Mouse (Mus musculus) intestine, postnatal 0 days (tissue): Measurements from ENCODE around the gene Ccna2. TPM values are rescaled to one million over a fixed set of nuclear protein-coding genes. Genes with fewer than 3 reads are reported as not detected.
"Not testable (repeated sequence)": the region's sequence is repeated elsewhere in the genome, so short reads cannot be mapped to it uniquely, and the experiment has no call there.

Experiments
- ATAC-seq: fragments of 200-750 bp; cut with Nextera tagmentation; 2 replicates; pipeline ENCODE4 v1.8.0; 2017; ENCODE audit warnings: mild to moderate bottlenecking, moderate TSS enrichment, moderate library complexity
- H3K27ac ChIP-seq: fragments of 300-500 bp; sonication (generic); 2 replicates; pipeline ENCODE4 v1.5.1; 2014; ENCODE audit warnings: mild to moderate bottlenecking, low read depth, low read length, moderate library complexity
- H3K27me3 ChIP-seq: fragments of 300-500 bp; sonication (generic); replicated peaks from 2 replicates; pipeline ENCODE4 v1.6.1; 2014; ENCODE audit warnings: low read length, mixed read lengths; ENCODE audit not compliant: control insufficient read depth, insufficient read depth
- H3K36me3 ChIP-seq: fragments of 300-500 bp; sonication (generic); 2 replicates; pipeline ENCODE4 v1.6.1; 2014; ENCODE audit warnings: mild to moderate bottlenecking, moderate library complexity; ENCODE audit not compliant: control insufficient read depth, insufficient read depth
- H3K4me1 ChIP-seq: fragments of 300-500 bp; sonication (generic); replicated peaks from 2 replicates; pipeline ENCODE4 v1.6.1; 2014; ENCODE audit warnings: antibody characterized with exemption, low read length, mixed read lengths; ENCODE audit not compliant: control insufficient read depth, insufficient read depth
- H3K4me2 ChIP-seq: fragments of 300-500 bp; sonication (generic); replicated peaks from 2 replicates; pipeline ENCODE4 v1.6.1; 2014; ENCODE audit warnings: low read depth, mild to moderate bottlenecking, moderate library complexity
- H3K4me3 ChIP-seq: fragments of 300-500 bp; sonication (generic); 2 replicates; pipeline ENCODE4 v1.5.1; 2014; ENCODE audit warnings: low read depth, low read length
- H3K9ac ChIP-seq: fragments of 300-500 bp; sonication (generic); 2 replicates; pipeline ENCODE4 v1.6.1; 2014; ENCODE audit warnings: mild to moderate bottlenecking, low read depth, low read length
- H3K9me3 ChIP-seq: fragments of 300-500 bp; sonication (generic); 2 replicates; pipeline ENCODE4 v1.6.1; 2016; ENCODE audit warnings: mixed run types; ENCODE audit not compliant: control insufficient read depth
- CTCF ChIP-seq: sonication (generic); IDR thresholded peaks from 2 replicates; pipeline ENCODE4 v1.5.1; 2016; ENCODE audit warnings: low read depth, mild to moderate bottlenecking, control low read depth, antibody characterized with exemption, moderate library complexity
- WGBS: fragments of 180-500 bp; shearing (Covaris S2); extraction: QIAGEN DNeasy Blood & Tissue Kit; methylation state at CpG from one replicate; pipeline ENCODE4 v1.1.7; 2014; 5-methylcytosine and 5-hydroxymethylcytosine counted together
- polyA plus RNA-seq: library from polyadenylated mRNA; unstranded; fragments of >200 nt; fragmentation: Nextera tagmentation; extraction: Ambion mirVana; gene quantifications from 2 replicates; pipeline ENCODE4 v1.2.1, GENCODE M21; 2015

Ccna2 gene
- polyA plus RNA-seq, 1 experiment from 2014 or later, result 43.3 TPM

- peak; percentile 41 for TF ChIP-seq CTCF
- 88% methylated on average over 8 of the region's 9 CpGs for WGBS
- not testable (repeated sequence) for H3K36me3 ChIP-seq, H3K4me2 ChIP-seq, H3K9ac ChIP-seq, H3K4me3 ChIP-seq, ATAC-seq, H3K27me3 ChIP-seq, H3K4me1 ChIP-seq, H3K27ac ChIP-seq, H3K9me3 ChIP-seq
Measured at GRCm38 (mm10) chr3:36599773-36600172, 27.8 kb upstream of the Ccna2 start.

GRCm38 (mm10) chr3:36598811-36599210 lies 26.9 kb upstream of the Ccna2 start:
- TF ChIP-seq CTCF, result no peak
- H3K4me3 ChIP-seq, result no peak overlapping the region
- H3K27ac ChIP-seq, result no peak overlapping the region
- H3K4me1 ChIP-seq, result no peaks in the 10 kb centered on the region; the same call in 1 of the 2 replicates
- no peak for ATAC-seq
- H3K9me3 ChIP-seq, result no peaks in the 10 kb centered on the region
- no peaks in the 10 kb centered on the region for H3K36me3 ChIP-seq
- no peak overlapping the region for H3K4me2 ChIP-seq
- H3K9ac ChIP-seq, result no peak overlapping the region
- WGBS, result 33% methylated on average over 3 of the region's 3 CpGs
- H3K27me3 ChIP-seq, result no peaks in the 10 kb centered on the region

DNA sequence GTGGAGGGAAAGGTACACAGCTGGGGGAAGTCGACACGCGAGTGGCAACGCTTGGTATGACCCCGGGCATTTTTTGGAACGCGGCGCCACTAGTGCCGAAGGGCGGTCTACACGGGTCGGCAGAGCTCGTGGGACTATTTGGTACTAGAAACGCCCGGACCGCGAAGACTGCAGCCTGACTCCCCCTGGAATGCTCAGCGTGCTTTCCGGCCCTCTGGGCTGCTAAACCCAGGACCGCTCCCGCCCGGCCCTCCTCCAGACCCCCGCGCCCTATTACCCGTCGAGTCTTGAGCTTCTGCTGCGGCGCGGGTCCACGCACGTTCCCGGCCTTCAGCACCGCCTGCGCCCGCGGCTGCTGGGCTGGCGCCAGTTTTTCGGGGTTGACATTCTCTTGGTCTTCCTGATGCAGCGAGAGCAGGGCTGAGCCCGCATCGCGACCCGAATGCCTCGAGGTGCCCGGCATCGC lies 556 bp downstream of the Ccna2 start:
- H3K4me3 ChIP-seq, result peak overlapping the region; percentile 97
- peaks cover 21% of the 10 kb centered on the region for H3K36me3 ChIP-seq
- H3K27me3 ChIP-seq, result no peaks in the 10 kb centered on the region
- peak overlapping the region; percentile 98 for H3K4me2 ChIP-seq
- no peaks in the 10 kb centered on the region for H3K9me3 ChIP-seq
- H3K4me1 ChIP-seq, result no peaks in the 10 kb centered on the region
- under 1% methylated on average over 39 of the region's 46 CpGs for WGBS
- no peak; the same call in 1 of the 2 replicates for ATAC-seq
- no peak for TF ChIP-seq CTCF
- H3K9ac ChIP-seq, result peak overlapping the region; percentile 75
- peak overlapping the region; percentile 35; the same call in 1 of the 2 replicates for H3K27ac ChIP-seq

GRCm38 (mm10) chr3:36569836-36570235 lies 2.1 kb downstream of the Ccna2 start:
- Histone ChIP-seq H3K9ac (no peak overlapping the region), H3K9me3 (no peaks in the 10 kb centered on the region), H3K4me3 (peak overlapping the region; percentile 97), H3K4me2 (peak overlapping the region; percentile 98), H3K27ac (no peak overlapping the region), H3K27me3 (no peaks in the 10 kb centered on the region), H3K4me1 (no peaks in the 10 kb centered on the region), H3K36me3 (peaks cover 35% of the 10 kb centered on the region)
- 81% methylated on average over 5 of the region's 5 CpGs for WGBS
- no peak for ATAC-seq
- no peak for TF ChIP-seq CTCF

DNA sequence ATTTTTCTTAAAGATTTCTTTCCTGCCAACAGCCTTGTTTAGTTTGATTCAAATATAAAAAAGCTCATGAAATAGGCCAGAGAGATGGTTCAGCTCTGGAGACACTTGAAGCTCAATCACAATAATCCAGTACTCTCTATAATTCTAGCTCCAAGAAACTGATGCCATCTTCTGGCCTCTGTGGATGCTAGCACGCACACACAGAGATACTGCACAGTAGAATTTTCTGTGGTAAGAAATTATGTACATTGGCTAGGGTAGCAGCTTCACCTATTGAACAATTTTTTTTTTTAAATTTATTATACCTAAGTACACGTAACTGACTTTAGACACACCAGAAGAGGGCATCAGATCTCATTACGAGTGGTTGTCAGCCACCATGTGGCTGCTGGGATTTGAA lies 8.3 kb downstream of the Ccna2 start:
- no peak overlapping the region for H3K4me2 ChIP-seq
- peaks cover 86% of the 10 kb centered on the region for H3K36me3 ChIP-seq
- ATAC-seq, result no peak
- no peaks in the 10 kb centered on the region for H3K4me1 ChIP-seq
- WGBS, result 82% methylated on average over 3 of the region's 3 CpGs
- H3K27me3 ChIP-seq, result no peaks in the 10 kb centered on the region
- no peak overlapping the region for H3K27ac ChIP-seq
- H3K4me3 ChIP-seq, result no peak overlapping the region
- H3K9me3 ChIP-seq, result no peaks in the 10 kb centered on the region
- no peak overlapping the region for H3K9ac ChIP-seq
- no peak for TF ChIP-seq CTCF

- no peaks in the 10 kb centered on the region for H3K9me3 ChIP-seq
- no peaks in the 10 kb centered on the region for H3K4me1 ChIP-seq
- H3K4me2 ChIP-seq, result no peak overlapping the region
- no peak overlapping the region for H3K27ac ChIP-seq
- H3K36me3 ChIP-seq, result peaks cover 82% of the 10 kb centered on the region
- WGBS, result 72% methylated on average over 4 of the region's 4 CpGs
- no peaks in the 10 kb centered on the region for H3K27me3 ChIP-seq
- H3K4me3 ChIP-seq, result no peak overlapping the region
- TF ChIP-seq CTCF, result no peak
- no peak overlapping the region for H3K9ac ChIP-seq
- ATAC-seq, result no peak
Measured at GRCm38 (mm10) chr3:36559606-36560005, 12.3 kb downstream of the Ccna2 start.

DNA sequence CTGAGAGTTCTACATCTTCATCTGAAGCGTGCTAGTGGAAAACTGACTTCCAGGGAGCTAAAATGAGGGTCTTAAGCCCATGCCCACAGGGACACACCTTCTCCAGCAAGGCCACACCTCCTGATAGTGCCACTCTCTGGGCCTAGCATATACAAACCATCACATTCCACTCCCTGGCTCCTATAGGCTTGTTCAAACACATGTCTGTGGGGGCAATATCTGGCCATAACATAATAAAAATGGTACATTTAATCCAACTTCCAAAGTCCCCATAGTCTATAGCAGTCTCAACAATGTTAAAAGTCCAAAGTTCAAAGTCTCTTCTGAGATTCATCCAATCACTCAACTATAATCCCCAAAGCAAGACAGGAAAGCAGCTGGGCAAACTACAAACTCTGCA lies 14.3 kb downstream of the Ccna2 start:
- Histone ChIP-seq H3K36me3 (peaks cover 70% of the 10 kb centered on the region), H3K4me3 (no peak overlapping the region), H3K9me3 (no peaks in the 10 kb centered on the region), H3K4me1 (no peaks in the 10 kb centered on the region), H3K9ac (no peak overlapping the region), H3K27ac (peak overlapping the region; percentile 35; the same call in 1 of the 2 replicates), H3K27me3 (no peaks in the 10 kb centered on the region), H3K4me2 (no peak overlapping the region)
- WGBS, result 90% methylated on average over 1 of the region's 1 CpGs
- ATAC-seq, result peak; percentile 92
- no peak for TF ChIP-seq CTCF
